Mouse (Mus musculus) lung, embryonic 14.5 days (tissue): ENCODE data around the gene Edrf1. TPM values are rescaled to one million over a fixed set of nuclear protein-coding genes. Genes with fewer than 3 reads are reported as not detected.

ENCODE experiments used
- ATAC-seq: fragments of 200-750 bp; cut with Nextera tagmentation; 2 replicates; pipeline ENCODE4 v1.8.0; 2017; ENCODE audit warnings: mild to moderate bottlenecking, moderate TSS enrichment, moderate library complexity; ENCODE audit not compliant: insufficient read depth
- DNase-seq: peaks from one replicate; pipeline ENCODE4 v3.0.0-alpha.2; 2015
- H3K27ac ChIP-seq: fragments of 300-500 bp; sonication (generic); 2 replicates; pipeline ENCODE4 v1.5.1; 2014; ENCODE audit warnings: low read depth, mild to moderate bottlenecking, moderate library complexity
- H3K27me3 ChIP-seq: fragments of 300-500 bp; sonication (generic); 2 replicates; pipeline ENCODE4 v1.6.1; 2014; ENCODE audit warnings: low read length, control low read depth; ENCODE audit not compliant: insufficient read depth
- H3K36me3 ChIP-seq: fragments of 300-500 bp; sonication (generic); 2 replicates; pipeline ENCODE4 v1.6.1; 2014; ENCODE audit warnings: control low read depth; ENCODE audit not compliant: insufficient read depth
- H3K4me1 ChIP-seq: fragments of 300-500 bp; sonication (generic); 2 replicates; pipeline ENCODE4 v1.6.1; 2014; ENCODE audit warnings: antibody characterized with exemption, control low read depth; ENCODE audit not compliant: insufficient read depth
- H3K4me2 ChIP-seq: fragments of 300-500 bp; sonication (generic); 2 replicates; pipeline ENCODE4 v1.6.1; 2014; ENCODE audit warnings: mild to moderate bottlenecking
- H3K4me3 ChIP-seq: fragments of 300-500 bp; sonication (generic); 2 replicates; pipeline ENCODE4 v1.5.1; 2014; ENCODE audit warnings: low read depth, low read length
- H3K9ac ChIP-seq: fragments of 300-500 bp; sonication (generic); 2 replicates; pipeline ENCODE4 v1.6.1; 2014
- H3K9me3 ChIP-seq: fragments of 300-500 bp; sonication (generic); 2 replicates; pipeline ENCODE4 v1.6.1; 2016; ENCODE audit warnings: low read depth, low read length, control low read depth
- CTCF ChIP-seq: IDR thresholded peaks from 2 replicates; pipeline ENCODE4 v1.5.1; 2016; ENCODE audit warnings: antibody characterized with exemption, low read depth
- WGBS: fragments of 180-500 bp; shearing (Covaris S2); extraction: QIAGEN DNeasy Blood & Tissue Kit; methylation state at CpG from one replicate; pipeline ENCODE4 v1.1.7; 2014; 5-methylcytosine and 5-hydroxymethylcytosine counted together
- polyA plus RNA-seq: library from polyadenylated mRNA; unstranded; fragments of >200 nt; fragmentation: Nextera tagmentation; extraction: Ambion mirVana; gene quantifications from 2 replicates; pipeline ENCODE4 v1.2.1, GENCODE M21; 2014

Gene Edrf1
- polyA plus RNA-seq, result 22.8 and 25.0 TPM in 2 replicates

- under 1% methylated on average over 75 of the region's 81 CpGs for WGBS
- peak; percentile 100 for DNase-seq
- peak within 1 kb of the TSS; percentile 91 for H3K27ac ChIP-seq
- H3K4me2 ChIP-seq, result peak within 1 kb of the TSS; percentile 81
- TF ChIP-seq CTCF, result no peak
- peak within 1 kb of the TSS; percentile 88 for H3K9ac ChIP-seq
- peak; percentile 98 for ATAC-seq
- H3K27me3 ChIP-seq, result no peaks in the 10 kb centered on the region
- no peaks in the 10 kb centered on the region for H3K9me3 ChIP-seq
- H3K36me3 ChIP-seq, result peaks cover 32% of the 10 kb centered on the region
- H3K4me1 ChIP-seq, result no peaks in the 10 kb centered on the region
- peak within 1 kb of the TSS; percentile 83 for H3K4me3 ChIP-seq
Observed at GRCm38 (mm10) chr7:133637361-133638305, at the start of gene Edrf1. Edrf1 (plus strand) TSS chr7:133637543.

- no peak overlapping the region for H3K9ac ChIP-seq
- H3K4me3 ChIP-seq, result no peak overlapping the region
- no peaks in the 10 kb centered on the region for H3K27me3 ChIP-seq
- no peaks in the 10 kb centered on the region for H3K9me3 ChIP-seq
- no peak for TF ChIP-seq CTCF
- WGBS, result 58% methylated on average over 1 of the region's 1 CpGs
- no peak for ATAC-seq
- H3K4me1 ChIP-seq, result no peaks in the 10 kb centered on the region
- DNase-seq, result no peak
- no peak overlapping the region for H3K27ac ChIP-seq
- H3K36me3 ChIP-seq, result no peaks in the 10 kb centered on the region
- no peak overlapping the region for H3K4me2 ChIP-seq
Observed at GRCm38 (mm10) chr7:133591750-133592149, 45.6 kb upstream of the Edrf1 start.

- Histone ChIP-seq H3K4me3 (no peak overlapping the region), H3K27me3 (no peaks in the 10 kb centered on the region), H3K4me2 (no peak overlapping the region), H3K27ac (no peak overlapping the region), H3K4me1 (no peaks in the 10 kb centered on the region; the same call in 1 of the 2 replicates), H3K9me3 (no peaks in the 10 kb centered on the region), H3K9ac (no peak overlapping the region), H3K36me3 (no peaks in the 10 kb centered on the region)
- WGBS, result 43% methylated on average over 1 of the region's 1 CpGs
- no peak for ATAC-seq
- no peak for TF ChIP-seq CTCF
- no peak for DNase-seq
Observed at GRCm38 (mm10) chr7:133600558-133600957, 36.8 kb upstream of the Edrf1 start.

GRCm38 (mm10) chr7:133602058-133602457, 35.3 kb upstream of the Edrf1 start, which contains the start of gene Tex36:
Tex36 (minus strand) TSS chr7:133602158.
- ATAC-seq (no peak), DNase-seq (no peak)
- Histone ChIP-seq H3K4me1 (no peaks in the 10 kb centered on the region; the same call in 1 of the 2 replicates), H3K4me3 (no peak within 1 kb of the TSS), H3K9me3 (no peaks in the 10 kb centered on the region), H3K36me3 (no peaks in the 10 kb centered on the region), H3K9ac (no peak within 1 kb of the TSS), H3K4me2 (no peak within 1 kb of the TSS), H3K27ac (no peak within 1 kb of the TSS), H3K27me3 (no peaks in the 10 kb centered on the region)
- no peak for TF ChIP-seq CTCF
- WGBS, result 44% methylated on average over 2 of the region's 2 CpGs

GRCm38 (mm10) chr7:133603156-133603555, 34.2 kb upstream of the Edrf1 start:
- no peak for ATAC-seq
- Histone ChIP-seq H3K36me3 (no peaks in the 10 kb centered on the region), H3K9ac (no peak overlapping the region), H3K4me3 (no peak overlapping the region), H3K4me1 (no peaks in the 10 kb centered on the region; the same call in 1 of the 2 replicates), H3K27me3 (no peaks in the 10 kb centered on the region), H3K27ac (no peak overlapping the region), H3K9me3 (no peaks in the 10 kb centered on the region), H3K4me2 (no peak overlapping the region)
- 75% methylated on average over 2 of the region's 2 CpGs for WGBS
- TF ChIP-seq CTCF, result no peak
- DNase-seq, result no peak

GRCm38 (mm10) chr7:133604427-133605081, 32.8 kb upstream of the Edrf1 start:
- H3K4me3 ChIP-seq, result no peak overlapping the region
- no peaks in the 10 kb centered on the region for H3K9me3 ChIP-seq
- no peaks in the 10 kb centered on the region for H3K27me3 ChIP-seq
- WGBS, result 58% methylated on average over 13 of the region's 13 CpGs
- no peaks in the 10 kb centered on the region for H3K4me1 ChIP-seq
- H3K4me2 ChIP-seq, result peak overlapping the region; percentile 35; the same call in 1 of the 2 replicates
- no peak for DNase-seq
- no peak for ATAC-seq
- no peak overlapping the region for H3K9ac ChIP-seq
- H3K36me3 ChIP-seq, result no peaks in the 10 kb centered on the region
- no peak overlapping the region for H3K27ac ChIP-seq
- no peak for TF ChIP-seq CTCF

GRCm38 (mm10) chr7:133607331-133607730, 30.0 kb upstream of the Edrf1 start:
- Histone ChIP-seq H3K4me1 (no peaks in the 10 kb centered on the region), H3K4me3 (no peak overlapping the region), H3K27me3 (no peaks in the 10 kb centered on the region), H3K9ac (no peak overlapping the region), H3K36me3 (no peaks in the 10 kb centered on the region), H3K9me3 (no peaks in the 10 kb centered on the region), H3K4me2 (no peak overlapping the region), H3K27ac (no peak overlapping the region)
- WGBS, result 69% methylated on average over 5 of the region's 5 CpGs
- no peak for DNase-seq
- no peak for ATAC-seq
- TF ChIP-seq CTCF, result no peak
